Mouse (Mus musculus): ENCODE measurements around the gene Akr1c18.

GRCm38 (mm10) chr13:4119181-4119904 lies 31.1 kb downstream of the Akr1c18 start:
- no peak for TF ChIP-seq CTCF (IDR thresholded peaks at IDR 0.05; ENCODE audit: low read depth)
- TF ChIP-seq EP300 (IDR thresholded peaks at IDR 0.05; ENCODE audit: low read depth): no peak
